Mouse (Mus musculus) embryonic facial prominence, embryonic 15.5 days (tissue): ENCODE data around the gene Fbxo47. TPM values are rescaled to one million over a fixed set of nuclear protein-coding genes. Genes with fewer than 3 reads are reported as not detected.
"Not testable (repeated sequence)": the region's sequence is repeated elsewhere in the genome, so short reads cannot be mapped to it uniquely, and the experiment has no call there.

ENCODE experiments used
- ATAC-seq: fragments of 200-750 bp; cut with Nextera tagmentation; 2 replicates; pipeline ENCODE4 v1.8.0; 2017; ENCODE audit warnings: low read depth, moderate TSS enrichment; ENCODE audit not compliant: insufficient number of reproducible peaks, low FRiP score, low TSS enrichment
- H3K27ac ChIP-seq: fragments of 300-500 bp; sonication (generic); replicated peaks from 2 replicates; pipeline ENCODE4 v1.5.1; 2015; ENCODE audit warnings: mild to moderate bottlenecking, inconsistent platforms
- H3K27me3 ChIP-seq: fragments of 300-500 bp; sonication (generic); 2 replicates; pipeline ENCODE4 v1.6.1; 2015; ENCODE audit warnings: inconsistent platforms
- H3K36me3 ChIP-seq: fragments of 300-500 bp; sonication (generic); 2 replicates; pipeline ENCODE4 v1.6.1; 2015; ENCODE audit warnings: mild to moderate bottlenecking, inconsistent platforms
- H3K4me1 ChIP-seq: fragments of 300-500 bp; sonication (generic); 2 replicates; pipeline ENCODE4 v1.6.1; 2015; ENCODE audit warnings: inconsistent platforms
- H3K4me2 ChIP-seq: fragments of 300-500 bp; sonication (generic); replicated peaks from 2 replicates; pipeline ENCODE4 v1.6.1; 2015; ENCODE audit warnings: mild to moderate bottlenecking, inconsistent platforms
- H3K4me3 ChIP-seq: fragments of 300-500 bp; sonication (generic); replicated peaks from 2 replicates; pipeline ENCODE4 v1.5.1; 2015; ENCODE audit warnings: mild to moderate bottlenecking, inconsistent platforms
- H3K9ac ChIP-seq: fragments of 300-500 bp; sonication (generic); 2 replicates; pipeline ENCODE4 v1.6.1; 2015; ENCODE audit warnings: inconsistent platforms
- H3K9me3 ChIP-seq: fragments of 300-500 bp; sonication (generic); replicated peaks from 2 replicates; pipeline ENCODE4 v1.6.1; 2016; ENCODE audit warnings: inconsistent platforms
- WGBS: fragments of 180-500 bp; shearing (Covaris S2); methylation state at CpG from one replicate; pipeline ENCODE4 v1.1.7; 2015; 5-methylcytosine and 5-hydroxymethylcytosine counted together
- polyA plus RNA-seq: library from polyadenylated mRNA; unstranded; fragments of >200 nt; fragmentation: Nextera tagmentation; extraction: Ambion mirVana; gene quantifications from 2 replicates; pipeline ENCODE4 v1.2.1, GENCODE M21; 2015

Fbxo47 gene
- polyA plus RNA-seq, 1 experiment from 2014 or later = 0.57 TPM

GRCm38 (mm10) chr11:97840991-97841661 is 42.8 kb downstream of the Fbxo47 start:
- Histone ChIP-seq H3K36me3 (peaks cover 18% of the 10 kb centered on the region), H3K4me1 (peaks cover 19% of the 10 kb centered on the region; the same call in 1 of the 2 replicates), H3K4me3 (peak overlapping the region; percentile 44), H3K4me2 (peak overlapping the region; percentile 57), H3K9ac (peak overlapping the region; percentile 7; the same call in 1 of the 2 replicates), H3K27ac (peak overlapping the region; percentile 82), H3K9me3 (no peaks in the 10 kb centered on the region), H3K27me3 (no peaks in the 10 kb centered on the region)
- peak; percentile 89 for ATAC-seq
- WGBS = 1% methylated on average over 22 of the region's 22 CpGs

- H3K9ac ChIP-seq = peak within 1 kb of the TSS; percentile 7; the same call in 1 of the 2 replicates
- H3K4me3 ChIP-seq = peak within 1 kb of the TSS; percentile 44
- 1% methylated on average over 6 of the region's 6 CpGs for WGBS
- no peaks in the 10 kb centered on the region for H3K27me3 ChIP-seq
- peak within 1 kb of the TSS; percentile 57 for H3K4me2 ChIP-seq
- no peaks in the 10 kb centered on the region for H3K9me3 ChIP-seq
- no peak for ATAC-seq
- peaks cover 19% of the 10 kb centered on the region; the same call in 1 of the 2 replicates for H3K4me1 ChIP-seq
- H3K27ac ChIP-seq = peak within 1 kb of the TSS; percentile 82
- H3K36me3 ChIP-seq = peaks cover 23% of the 10 kb centered on the region
Observed at GRCm38 (mm10) chr11:97840539-97840954, 43.4 kb downstream of the Fbxo47 start, which contains the start of gene B230217C12Rik. B230217C12Rik (plus strand) TSS chr11:97840780.

- H3K9ac ChIP-seq = no peak overlapping the region
- peaks cover 27% of the 10 kb centered on the region for H3K36me3 ChIP-seq
- no peaks in the 10 kb centered on the region for H3K27me3 ChIP-seq
- H3K4me2 ChIP-seq = peak overlapping the region; percentile 57
- WGBS = 58% methylated on average over 2 of the region's 2 CpGs
- ATAC-seq = no peak
- no peaks in the 10 kb centered on the region for H3K9me3 ChIP-seq
- peaks cover 19% of the 10 kb centered on the region; the same call in 1 of the 2 replicates for H3K4me1 ChIP-seq
- peak overlapping the region; percentile 44 for H3K4me3 ChIP-seq
- H3K27ac ChIP-seq = peak overlapping the region; percentile 82
Observed at GRCm38 (mm10) chr11:97840135-97840490, 43.8 kb downstream of the Fbxo47 start.

- H3K4me1 ChIP-seq = peaks cover 19% of the 10 kb centered on the region; the same call in 1 of the 2 replicates
- no peaks in the 10 kb centered on the region for H3K9me3 ChIP-seq
- ATAC-seq = no peak
- H3K4me2 ChIP-seq = no peak overlapping the region
- H3K36me3 ChIP-seq = peaks cover 32% of the 10 kb centered on the region
- no peak overlapping the region for H3K4me3 ChIP-seq
- 54% methylated on average over 11 of the region's 11 CpGs for WGBS
- no peaks in the 10 kb centered on the region for H3K27me3 ChIP-seq
- H3K27ac ChIP-seq = peak overlapping the region; percentile 51; the same call in 1 of the 2 replicates
- no peak overlapping the region for H3K9ac ChIP-seq
Observed at GRCm38 (mm10) chr11:97839441-97840134, 44.4 kb downstream of the Fbxo47 start.

GRCm38 (mm10) chr11:97838779-97839440 is 45.0 kb downstream of the Fbxo47 start:
- Histone ChIP-seq H3K27ac (peak overlapping the region; percentile 51; the same call in 1 of the 2 replicates), H3K4me3 (no peak overlapping the region), H3K9me3 (no peaks in the 10 kb centered on the region), H3K4me2 (no peak overlapping the region), H3K4me1 (peaks cover 19% of the 10 kb centered on the region; the same call in 1 of the 2 replicates), H3K9ac (no peak overlapping the region), H3K27me3 (no peaks in the 10 kb centered on the region), H3K36me3 (peaks cover 39% of the 10 kb centered on the region)
- ATAC-seq = no peak
- WGBS = 33% methylated on average over 10 of the region's 10 CpGs

GRCm38 (mm10) chr11:97837641-97838149 is 46.3 kb downstream of the Fbxo47 start:
- Histone ChIP-seq H3K4me1 (peaks cover 19% of the 10 kb centered on the region; the same call in 1 of the 2 replicates), H3K4me2 (no peak overlapping the region), H3K9me3 (no peaks in the 10 kb centered on the region), H3K4me3 (no peak overlapping the region), H3K36me3 (peaks cover 46% of the 10 kb centered on the region), H3K27ac (no peak overlapping the region), H3K27me3 (no peaks in the 10 kb centered on the region), H3K9ac (no peak overlapping the region)
- WGBS = 78% methylated on average over 7 of the region's 7 CpGs
- ATAC-seq = no peak

- not testable (repeated sequence) for H3K4me2 ChIP-seq, H3K27ac ChIP-seq, H3K9me3 ChIP-seq, H3K4me3 ChIP-seq, H3K27me3 ChIP-seq, H3K9ac ChIP-seq, ATAC-seq
- Histone ChIP-seq H3K4me1 (peaks cover 15% of the 10 kb centered on the region; the same call in 1 of the 2 replicates), H3K36me3 (peaks cover 51% of the 10 kb centered on the region)
- 75% methylated on average over 9 of the region's 9 CpGs for WGBS
Observed at GRCm38 (mm10) chr11:97837051-97837450, 46.9 kb downstream of the Fbxo47 start.

- Histone ChIP-seq H3K36me3 (peaks cover 56% of the 10 kb centered on the region), H3K4me2 (no peak overlapping the region), H3K27ac (no peak overlapping the region), H3K4me1 (peaks cover 11% of the 10 kb centered on the region; the same call in 1 of the 2 replicates), H3K9me3 (no peaks in the 10 kb centered on the region), H3K4me3 (no peak overlapping the region), H3K9ac (no peak overlapping the region), H3K27me3 (no peaks in the 10 kb centered on the region)
- ATAC-seq = no peak
- WGBS = 56% methylated on average over 8 of the region's 8 CpGs
Observed at GRCm38 (mm10) chr11:97836541-97836940, 47.4 kb downstream of the Fbxo47 start.

GRCm38 (mm10) chr11:97833352-97833751 is 50.6 kb downstream of the Fbxo47 start:
- H3K36me3 ChIP-seq = peaks cover 72% of the 10 kb centered on the region
- no peaks in the 10 kb centered on the region for H3K27me3 ChIP-seq
- no peak overlapping the region for H3K27ac ChIP-seq
- ATAC-seq = no peak
- H3K9ac ChIP-seq = no peak overlapping the region
- H3K4me3 ChIP-seq = no peak overlapping the region
- 0 out of 2 replicates have a peak, but pooled peaks cover 4% of the 10 kb centered on the region for H3K4me1 ChIP-seq
- no peaks in the 10 kb centered on the region for H3K9me3 ChIP-seq
- 80% methylated on average over 15 of the region's 15 CpGs for WGBS
- no peak overlapping the region for H3K4me2 ChIP-seq

- Histone ChIP-seq H3K9me3 (no peaks in the 10 kb centered on the region), H3K27ac (no peak overlapping the region), H3K27me3 (no peaks in the 10 kb centered on the region), H3K9ac (no peak overlapping the region), H3K4me3 (no peak overlapping the region), H3K4me2 (no peak overlapping the region), H3K4me1 (0 out of 2 replicates have a peak, but pooled peaks cover 4% of the 10 kb centered on the region), H3K36me3 (peaks cover 74% of the 10 kb centered on the region)
- WGBS = 81% methylated on average over 11 of the region's 11 CpGs
- no peak for ATAC-seq
Observed at GRCm38 (mm10) chr11:97832001-97832400, 52.0 kb downstream of the Fbxo47 start.

- Histone ChIP-seq H3K27me3 (no peaks in the 10 kb centered on the region), H3K9ac (no peak overlapping the region), H3K4me3 (no peak overlapping the region), H3K4me2 (no peak overlapping the region), H3K4me1 (0 out of 2 replicates have a peak, but pooled peaks cover 4% of the 10 kb centered on the region), H3K36me3 (peaks cover 74% of the 10 kb centered on the region), H3K9me3 (no peaks in the 10 kb centered on the region), H3K27ac (no peak overlapping the region)
- WGBS = 78% methylated on average over 6 of the region's 6 CpGs
- ATAC-seq = no peak
Observed at GRCm38 (mm10) chr11:97830501-97830900, 53.5 kb downstream of the Fbxo47 start.
